14 mouse cellular contexts compared by ENCODE assay signal in genomic region chr6:145801796-145802488, GRCm38 (mm10). TPM values are rescaled to one million over a fixed set of nuclear protein-coding genes. Genes with fewer than 3 reads are reported as not detected.
DNase-seq lines count a peak whose midpoint lies in the region; ATAC-seq and TF ChIP-seq lines count a peak whose summit lies in the region.
"Had no signal": no experiment of that assay in that cellular context is flagged by ENCODE, and none has a peak within 500 bp of the region (broad histone marks: within the 10 kb centered on the region; RNA-seq: fewer than 3 reads in every experiment).

No protein-coding gene starts in this region.

- no peak for DNase-seq in cerebellum, adult 8-10 months
- DNase-seq in layer of hippocampus, adult 2 months (ENCODE audit: low spot score in 2 of 2), result no peak
- DNase-seq in layer of hippocampus, adult 18-20 months (ENCODE audit: low spot score in 2 of 2), result no peak
- DNase-seq in cerebellum, adult 11-12 months, result peak; percentile 43
- DNase-seq in induced T-regulatory cell, adult 2 months (ENCODE audit: low read depth), result peak; percentile 51
- no peak for DNase-seq in adrenal gland, postnatal 10 days
- DNase-seq in spleen, postnatal 4 days (ENCODE audit: low spot score in 2 of 2), result no peak
- DNase-seq: adrenal gland, adult 8-10 months; thymus, postnatal 25 days had no signal

- H3K4me3 ChIP-seq in layer of hippocampus, adult 2 months, result no peak overlapping the region
- H3K4me3 ChIP-seq: embryonic facial prominence, embryonic 13.5 days; forebrain, embryonic 10.5 days; left cerebral cortex, adult 2 months; midbrain, embryonic 10.5 days had no signal

- H3K27ac ChIP-seq in layer of hippocampus, adult 2 months, result peak overlapping the region; percentile 25; the same call in 1 of the 2 replicates
- H3K27ac ChIP-seq: embryonic facial prominence, embryonic 13.5 days; forebrain, embryonic 10.5 days; left cerebral cortex, adult 2 months; midbrain, embryonic 10.5 days had no signal

- TF ChIP-seq CTCF in layer of hippocampus, adult 2 months (conservative IDR thresholded peaks at IDR 0.05), result no peak

- ATAC-seq in cerebellum, adult (ENCODE audit: insufficient number of reproducible peaks, low FRiP score, low TSS enrichment), result peak; percentile 41; the same call in 1 of the 2 replicates

RNA-seq across cellular contexts. Expression of gene Rassf8, which starts 55.4 kb away (rescaled TPM):
- total RNA-seq in layer of hippocampus, adult 2 months (2021), result 10 to 100 TPM; 25.6 to 26.4 TPM
- 10 to 100 TPM; 23.7 to 27.3 TPM for total RNA-seq in layer of hippocampus, adult 18-20 months (2021)
- total RNA-seq in adrenal gland, postnatal 10 days (2021), result 10 to 100 TPM; 82.4 to 85.1 TPM

Comparison
In these comparisons a context has a peak if more than half of its experiments do, and no peak if none do; other contexts are left out.
1. DNase-seq: peak in cerebellum, adult 11-12 months (single experiment) and induced T-regulatory cell, adult 2 months (single experiment); none in cerebellum, adult 8-10 months (single experiment), layer of hippocampus, adult 2 months (0 of 2), layer of hippocampus, adult 18-20 months (0 of 2), adrenal gland, postnatal 10 days (single experiment) and spleen, postnatal 4 days (0 of 2).